Mouse (Mus musculus) G1E-ER4 (cell line): Measurements from ENCODE around the gene Pdk3. TPM values are rescaled to one million over a fixed set of nuclear protein-coding genes. Genes with fewer than 3 reads are reported as not detected.

ENCODE experiments used
- GATA1 ChIP-seq: IDR thresholded peaks from one replicate; pipeline ENCODE4 v1.8.0; 2012; ENCODE audit warnings: low read length, inconsistent platforms
- polyA plus RNA-seq: library from polyadenylated mRNA; stranded (reverse); fragments of >175 nt; gene quantifications from 2 replicates; pipeline ENCODE4 v1.2.3, GENCODE M21; 2012

Pdk3 gene
- polyA plus RNA-seq: 17.1 and 26.5 TPM in 2 replicates

DNA sequence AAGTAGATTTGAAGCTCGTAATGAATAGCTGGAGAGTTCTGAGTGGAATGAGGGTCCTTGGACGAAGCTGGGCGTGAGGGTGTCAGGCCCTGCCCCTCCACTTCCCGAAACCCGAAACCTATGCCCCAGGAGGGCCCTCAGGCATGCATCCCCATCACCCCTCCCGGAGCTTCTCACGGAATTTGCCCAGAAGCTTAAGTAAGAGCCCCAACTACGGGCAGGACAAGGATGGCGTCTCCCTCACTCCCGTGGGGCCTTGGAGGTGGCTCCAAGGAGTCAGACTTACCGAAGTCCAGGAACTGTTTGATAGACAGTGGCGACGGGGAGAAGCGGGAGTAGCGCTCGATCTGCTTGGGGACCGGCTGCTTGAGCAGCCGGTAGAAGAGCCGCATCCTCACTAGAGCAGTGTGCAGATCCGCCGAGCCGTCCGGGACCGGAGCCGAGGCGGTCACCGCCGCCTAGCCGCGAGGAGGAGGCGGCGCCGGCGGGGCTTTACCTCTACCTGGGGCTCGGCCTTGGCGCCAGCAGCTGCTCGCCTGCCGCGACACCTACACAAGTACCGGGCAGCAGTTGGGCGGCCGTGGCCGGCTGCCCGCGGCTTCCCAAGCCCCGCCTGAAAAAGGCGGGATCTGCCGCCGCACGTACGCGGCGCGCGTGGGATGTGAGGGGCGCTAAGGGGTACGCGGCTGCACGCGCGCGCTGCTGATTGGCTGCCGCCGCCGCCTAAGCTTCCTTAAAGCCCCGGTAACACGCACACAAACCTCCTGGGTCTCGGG, at the start of gene Pdk3:
Gene Pdk3, minus strand, starts transcription at position 641 of the 776 bp plus-strand sequence.
- TF ChIP-seq GATA1: no peak

DNA sequence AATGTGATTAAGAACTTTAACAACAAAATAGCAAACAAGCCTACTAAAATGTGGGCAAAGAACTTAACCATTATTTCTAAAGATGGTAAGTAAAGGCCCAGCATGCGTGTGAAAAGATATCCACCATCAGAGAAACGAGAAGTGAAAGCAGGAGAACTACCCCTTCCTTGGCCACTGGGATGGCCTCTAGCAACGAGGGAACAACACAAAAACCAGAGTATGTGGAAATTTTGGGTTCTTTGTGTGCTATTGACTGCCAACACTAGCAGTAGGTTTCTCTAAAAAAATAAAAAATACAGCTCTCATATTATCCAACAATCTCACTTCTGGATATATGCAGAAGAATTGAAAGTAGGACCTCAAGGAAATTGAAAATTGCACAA, 45.6 kb upstream of the Pdk3 start:
- no peak for TF ChIP-seq GATA1

DNA sequence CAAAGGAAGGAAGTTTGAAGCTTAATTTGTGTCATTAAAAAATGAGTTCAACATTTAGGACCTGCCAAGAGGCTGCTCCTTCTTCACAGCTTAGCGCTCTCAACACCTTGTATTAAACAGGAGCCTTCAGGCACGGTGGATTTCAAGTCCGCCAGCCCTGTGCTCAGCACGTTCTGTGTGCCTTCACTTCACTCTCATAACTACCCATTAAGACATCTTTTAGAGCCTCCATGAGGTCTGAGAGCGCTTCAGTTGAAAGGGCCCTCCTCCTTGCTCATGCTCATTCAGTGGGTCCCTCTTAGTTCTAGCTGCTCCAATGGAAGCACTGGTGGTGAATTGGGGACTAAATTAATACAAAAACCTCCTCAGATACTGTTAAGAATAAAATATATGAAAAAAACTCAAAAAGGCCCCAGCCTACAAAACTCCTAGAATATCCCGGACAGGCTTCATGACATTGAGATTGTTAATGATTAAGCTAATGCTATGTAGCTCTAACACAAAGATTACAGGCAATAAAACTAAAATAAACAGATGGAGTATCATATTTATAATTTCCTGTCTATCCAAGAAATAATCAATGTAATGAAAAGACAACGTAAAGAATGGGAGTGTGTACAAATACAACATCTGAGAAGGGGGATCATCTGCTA, 45.1 kb upstream of the Pdk3 start:
- no peak for TF ChIP-seq GATA1

DNA sequence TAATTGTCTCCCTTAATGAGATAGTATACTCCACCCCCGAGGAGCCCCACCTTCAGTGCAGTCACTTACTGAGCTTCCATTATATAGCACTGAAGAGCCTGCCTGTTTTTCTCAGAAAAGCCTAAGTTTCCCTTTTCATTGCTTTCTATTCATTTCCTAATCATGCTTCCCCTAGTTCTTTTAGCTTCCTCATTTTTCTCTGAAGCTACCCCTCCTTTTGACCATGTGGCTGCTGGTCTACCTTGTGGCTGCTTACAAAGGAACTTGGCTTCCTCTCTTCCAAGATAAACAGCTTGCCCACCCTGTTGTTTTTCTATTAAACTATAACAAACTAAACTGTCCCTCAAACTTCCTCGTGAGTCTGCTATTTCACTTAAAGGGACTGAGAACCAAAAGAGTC, 31.4 kb upstream of the Pdk3 start:
- no peak for TF ChIP-seq GATA1

DNA sequence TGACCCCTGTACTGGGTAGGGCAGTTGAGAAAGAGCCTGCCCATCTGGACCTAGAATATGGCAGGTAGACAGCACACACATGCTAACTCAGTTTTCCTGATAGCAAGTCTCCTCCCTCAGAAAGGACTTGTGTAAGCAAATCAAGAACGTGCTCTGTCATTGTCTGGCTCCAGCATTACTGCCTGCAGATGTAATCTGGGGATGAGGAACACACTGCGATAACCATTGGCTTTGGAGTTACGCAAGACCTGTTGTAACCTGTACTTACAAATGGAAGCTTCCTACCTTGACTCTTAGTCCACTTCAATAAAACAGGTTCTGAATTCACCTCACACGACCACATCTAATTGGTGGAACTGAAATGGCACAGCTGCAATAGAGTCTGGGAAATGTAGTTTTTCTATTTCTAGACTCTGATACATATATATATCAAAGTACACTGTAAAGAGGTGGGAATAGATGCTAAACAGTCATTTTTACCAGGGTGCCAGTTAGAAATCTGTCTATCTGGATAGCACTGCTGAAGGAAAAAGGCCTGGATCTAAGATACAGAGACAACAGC, 30.6 kb upstream of the Pdk3 start:
- TF ChIP-seq GATA1: no peak

DNA sequence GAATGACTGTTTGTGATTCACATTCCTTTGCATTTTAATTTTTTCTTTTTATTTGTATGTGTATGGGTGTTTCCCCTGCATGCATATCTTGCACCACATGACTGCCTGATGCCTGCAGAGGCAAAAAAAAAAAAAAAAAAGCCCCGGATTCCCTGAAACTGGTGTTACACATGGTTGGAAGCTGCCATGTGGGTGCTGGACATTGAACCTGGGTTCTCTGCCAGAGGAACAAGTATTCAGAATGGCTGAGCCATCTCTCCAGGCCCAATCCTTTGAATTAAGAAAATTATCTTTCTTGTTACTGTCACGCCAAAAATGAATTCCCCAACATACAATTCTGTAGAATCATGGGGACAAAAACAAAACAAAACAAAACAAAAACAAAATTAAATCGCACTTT, 25.8 kb upstream of the Pdk3 start:
- no peak for TF ChIP-seq GATA1

DNA sequence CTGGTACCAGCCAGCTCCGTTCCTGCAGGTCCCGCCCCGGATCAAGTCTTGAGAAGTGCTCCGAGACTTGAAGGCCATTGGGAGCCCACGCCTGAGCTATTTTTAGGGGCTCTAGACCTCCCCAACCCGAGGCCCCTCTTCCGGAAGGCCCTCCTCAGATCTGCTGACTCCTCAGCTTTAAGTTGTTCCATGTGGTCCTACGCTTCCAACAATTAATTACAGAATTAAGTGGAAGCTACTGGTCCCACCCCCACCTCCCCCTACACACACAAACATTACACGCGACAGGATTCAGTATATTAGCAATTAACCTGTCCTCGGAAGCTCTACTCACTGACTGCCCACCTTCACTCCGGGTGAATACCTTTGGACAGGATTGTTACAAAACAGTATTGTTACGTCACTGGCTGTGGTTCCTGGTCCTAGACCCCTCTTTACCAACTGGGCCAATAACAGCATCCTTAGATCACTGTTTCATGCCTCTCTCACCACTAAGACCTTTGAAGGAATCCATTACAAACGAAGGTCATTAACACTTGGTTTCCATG, 410 bp upstream of the Pdk3 start:
- TF ChIP-seq GATA1: no peak

DNA sequence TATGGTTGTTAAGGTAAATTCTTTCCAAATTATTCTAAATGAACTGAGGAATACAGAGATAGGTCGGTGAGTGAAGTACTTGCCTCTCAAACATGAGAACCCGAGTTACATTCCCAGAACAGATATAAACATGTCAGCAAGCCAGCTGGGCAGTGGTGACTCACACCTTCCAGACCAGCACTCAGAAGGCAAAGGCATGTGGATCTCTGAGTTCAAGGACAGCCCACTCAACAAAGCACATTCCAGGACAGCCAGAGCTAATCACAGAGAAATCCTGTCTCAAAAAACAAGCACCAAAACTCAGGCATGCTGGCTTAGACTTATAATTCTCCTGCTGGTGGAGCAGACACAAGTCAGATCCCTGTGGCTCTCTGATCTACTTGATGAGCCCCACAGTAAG, 6.2 kb downstream of the Pdk3 start:
- TF ChIP-seq GATA1: no peak

DNA sequence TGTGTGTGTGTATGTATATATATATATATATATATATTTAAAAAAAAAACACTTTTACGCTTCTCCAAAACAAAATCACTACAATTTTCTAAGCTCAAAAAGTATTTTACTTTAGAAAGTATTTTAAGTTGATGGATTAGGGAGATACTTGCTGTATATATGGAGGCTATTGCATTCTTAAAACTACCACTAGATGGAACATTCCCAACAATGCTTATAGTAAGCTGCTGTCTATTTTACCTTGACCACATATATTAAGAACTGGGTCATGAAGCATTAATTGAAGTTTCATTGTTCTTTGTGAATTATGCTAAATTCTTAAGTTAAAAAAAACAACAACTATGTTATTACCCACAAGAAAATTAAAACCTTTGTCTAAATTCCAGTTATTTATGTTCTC, 24.0 kb downstream of the Pdk3 start:
- TF ChIP-seq GATA1: no peak

DNA sequence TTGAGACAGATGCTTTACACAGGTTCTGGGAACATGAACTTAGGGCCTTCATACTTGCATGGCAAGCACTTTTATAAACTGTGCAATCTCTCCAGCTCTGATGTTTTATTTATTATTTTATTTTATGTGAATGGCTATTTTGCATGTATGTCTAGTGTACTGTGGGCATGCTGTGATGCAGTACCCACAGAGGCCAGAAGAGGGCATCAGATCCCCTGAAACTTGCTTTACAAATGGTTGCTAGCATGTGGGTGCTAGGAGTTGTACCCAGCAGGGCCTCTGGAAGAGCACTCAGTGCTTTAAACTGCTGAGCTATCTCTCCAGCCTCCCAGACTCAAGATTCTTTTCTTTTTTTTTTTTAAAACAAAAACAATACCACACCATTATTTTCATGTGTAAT, 38.8 kb downstream of the Pdk3 start:
- no peak for TF ChIP-seq GATA1

DNA sequence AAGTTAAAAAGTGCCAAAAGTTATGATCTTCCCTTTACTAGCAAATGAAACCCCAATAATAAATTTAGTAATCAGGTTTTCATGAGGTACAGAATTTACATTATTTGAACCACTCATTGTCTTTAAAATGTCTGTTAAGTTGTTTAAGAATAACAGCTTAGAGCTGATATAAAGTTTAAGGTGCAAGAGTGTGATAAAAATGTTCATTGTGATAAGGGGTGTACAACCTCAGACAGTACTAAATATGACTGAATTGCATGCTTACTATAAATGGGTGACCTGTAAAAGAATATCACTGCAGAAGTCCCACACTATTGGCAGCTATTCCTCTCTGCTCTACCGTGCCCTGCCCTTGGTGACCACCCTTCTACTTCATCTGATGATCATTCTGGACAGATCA, 42.4 kb downstream of the Pdk3 start:
- no peak for TF ChIP-seq GATA1

DNA sequence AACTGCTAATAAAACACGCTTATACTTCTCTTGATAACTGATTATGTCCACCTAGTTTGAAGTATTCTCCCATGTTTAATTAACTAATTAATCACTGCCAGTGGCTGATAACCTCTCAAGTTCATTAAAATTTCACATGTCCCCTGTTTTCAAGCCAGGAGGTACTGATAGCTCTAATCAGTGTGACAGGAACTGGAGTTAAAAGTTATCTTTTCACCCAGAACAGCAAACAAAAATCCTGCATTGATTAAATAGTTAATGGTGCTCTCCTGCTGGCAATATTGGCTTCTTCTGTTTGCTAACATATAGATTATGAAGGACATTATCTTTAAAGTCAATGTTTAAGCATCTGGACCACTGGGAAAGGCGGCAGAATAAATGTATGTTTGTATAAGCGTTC, 71.2 kb downstream of the Pdk3 start:
- TF ChIP-seq GATA1: no peak

DNA sequence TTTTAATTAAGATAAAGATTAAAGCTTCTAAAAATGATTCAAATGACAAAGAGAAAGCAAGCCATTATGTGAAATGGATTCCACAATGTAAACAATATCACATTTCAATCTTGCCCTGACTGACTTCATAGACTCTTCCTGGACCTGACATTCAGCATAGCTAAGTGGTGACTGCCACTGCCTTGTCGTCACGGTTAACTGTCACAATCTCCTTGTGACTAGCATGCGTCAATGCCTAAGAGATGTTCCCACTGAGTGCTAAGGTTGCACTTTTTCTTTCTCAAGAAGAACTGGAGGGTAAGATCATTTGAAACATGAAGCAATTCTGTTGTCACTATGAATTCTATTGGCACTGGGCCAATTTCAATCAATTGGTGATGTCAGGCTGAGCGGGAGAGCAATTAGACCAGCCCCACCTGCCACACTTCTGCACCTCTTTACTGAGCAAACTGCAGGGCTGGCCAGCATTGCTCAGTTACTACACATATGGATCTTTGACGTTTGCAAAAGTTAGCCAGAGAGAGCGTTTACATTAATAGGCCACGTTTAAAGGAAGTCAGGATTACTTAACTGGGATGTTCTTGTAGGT, 75.0 kb downstream of the Pdk3 start:
- TF ChIP-seq GATA1: no peak

DNA sequence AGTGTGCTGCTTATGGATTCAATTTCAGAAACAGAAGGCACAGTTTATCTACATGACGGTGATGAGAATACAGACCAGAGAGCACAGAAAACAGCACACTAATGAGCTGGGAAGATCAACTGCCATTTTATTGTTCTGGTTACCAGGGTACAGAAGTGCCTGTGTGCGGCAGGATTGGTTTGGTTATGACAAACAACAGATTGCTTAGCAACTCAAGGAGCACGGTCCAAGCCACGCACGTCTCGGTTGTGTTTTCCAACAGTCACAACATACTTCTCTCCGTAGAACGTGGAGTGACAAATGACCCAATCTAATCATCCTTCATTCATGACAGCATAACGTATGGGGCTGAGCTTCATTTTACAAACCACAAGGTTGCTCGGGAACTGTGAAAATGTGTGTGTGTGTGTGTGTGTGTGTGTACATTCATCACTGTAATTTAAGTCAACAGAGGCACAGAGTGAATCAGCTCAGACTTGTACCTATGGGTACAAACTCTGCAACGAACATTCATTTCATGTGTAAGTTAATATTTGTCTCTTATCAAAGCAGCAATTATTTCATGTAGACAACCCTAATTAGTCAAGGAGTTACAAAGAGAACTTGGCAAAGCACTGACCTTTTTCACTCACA, 76.7 kb downstream of the Pdk3 start:
- no peak for TF ChIP-seq GATA1

DNA sequence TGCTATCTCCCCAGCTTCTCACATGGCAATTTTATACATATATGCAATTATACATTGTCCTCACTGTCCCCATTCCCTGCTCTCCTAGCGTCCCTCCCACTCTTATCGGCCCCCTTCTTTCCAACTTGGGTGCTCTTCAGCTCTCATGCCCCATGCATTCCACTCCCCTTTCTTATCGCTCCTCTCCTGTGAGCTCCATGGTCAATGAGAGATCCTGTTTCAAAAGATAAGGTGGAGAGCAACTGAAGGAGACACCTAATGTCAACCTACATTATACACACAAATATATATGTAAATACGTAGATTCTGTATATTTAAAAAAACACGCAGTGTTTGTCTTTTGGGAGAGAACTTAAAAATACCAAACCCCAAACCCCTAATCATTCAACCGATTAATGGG, 81.4 kb downstream of the Pdk3 start:
- TF ChIP-seq GATA1: no peak

DNA sequence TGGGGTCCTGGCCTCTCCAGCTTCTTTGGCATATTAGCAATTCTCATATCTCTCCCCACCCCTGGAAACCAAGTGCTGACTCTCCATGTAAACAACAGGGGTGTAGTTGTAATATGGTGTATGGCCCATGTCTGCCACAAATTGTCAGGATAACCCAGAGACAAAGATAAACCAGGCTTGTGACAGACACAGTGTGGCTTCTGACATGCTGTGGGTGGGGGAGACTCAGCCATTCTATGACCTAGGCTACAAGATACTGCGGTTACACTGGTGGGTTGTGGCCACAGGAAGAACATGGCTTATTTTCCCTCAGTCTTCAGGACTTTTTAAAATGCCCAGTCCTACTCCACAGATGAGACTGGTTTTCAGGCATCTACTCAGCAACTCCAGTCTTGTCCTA, 82.8 kb downstream of the Pdk3 start:
- TF ChIP-seq GATA1: no peak
